Mouse (Mus musculus) bone marrow, adult 2 months (tissue): ENCODE data around the gene Trappc5.

Source experiments
- CTCF ChIP-seq: fragments of 200-500 bp; IDR thresholded peaks from 2 replicates; pipeline ENCODE4 v1.5.1; 2011; ENCODE audit warnings: low read length, control low read depth; ENCODE audit not compliant: control insufficient read depth, insufficient read depth
- POLR2A ChIP-seq: fragments of 200-500 bp; IDR thresholded peaks from 2 replicates; pipeline ENCODE4 v1.6.1; 2011; ENCODE audit warnings: low read depth, mild to moderate bottlenecking, control low read depth, low read length, borderline replicate concordance; ENCODE audit not compliant: control insufficient read depth

- TF ChIP-seq CTCF (no peak), POLR2A (no peak)
Measured at GRCm38 (mm10) chr8:3674671-3675070, 1.4 kb upstream of the Trappc5 start.
